Mouse (Mus musculus): ENCODE data around the gene Armh2. TPM values are rescaled to one million over a fixed set of nuclear protein-coding genes. Genes with fewer than 3 reads are reported as not detected.
A peak's percentile ranks its signal among the peaks of the same experiment; 100 is the strongest.
"Not testable (repeated sequence)": the region's sequence is repeated elsewhere in the genome, so short reads cannot be mapped to it uniquely, and the experiment has no call there.

Gene Armh2
- polyA plus RNA-seq, 1 experiment from 2014 or later, result not detected

- Histone ChIP-seq H3K4me3 (replicated peaks) (peak overlapping the region; percentile 82), H3K27ac (no peak overlapping the region), H3K36me3 (peaks cover 9% of the 10 kb centered on the region; the same call in 1 of the 2 replicates), H3K27me3 (replicated peaks) (no peaks in the 10 kb centered on the region), H3K4me1 (replicated peaks) (peaks cover 4% of the 10 kb centered on the region; the same call in 1 of the 2 replicates), H3K9me3 (no peaks in the 10 kb centered on the region), H3K9ac (peak overlapping the region; percentile 74; the same call in 1 of the 2 replicates), H3K4me2 (replicated peaks) (peak overlapping the region; percentile 63)
- ATAC-seq, result no peak
- 53% methylated on average over 5 of the region's 5 CpGs for WGBS
Observed at GRCm38 (mm10) chr13:24760351-24760870, 19.4 kb downstream of the Armh2 start.

GRCm38 (mm10) chr13:24761083-24761402, 20.0 kb downstream of the Armh2 start:
- ATAC-seq, result no peak
- peak overlapping the region; percentile 66 for H3K27ac ChIP-seq
- H3K4me3 ChIP-seq (replicated peaks), result peak overlapping the region; percentile 82
- H3K4me1 ChIP-seq (replicated peaks), result peaks cover 4% of the 10 kb centered on the region; the same call in 1 of the 2 replicates
- 3% methylated on average over 10 of the region's 10 CpGs for WGBS
- no peaks in the 10 kb centered on the region for H3K9me3 ChIP-seq
- peak overlapping the region; percentile 74 for H3K9ac ChIP-seq
- H3K27me3 ChIP-seq (replicated peaks), result no peaks in the 10 kb centered on the region
- peaks cover 7% of the 10 kb centered on the region; the same call in 1 of the 2 replicates for H3K36me3 ChIP-seq
- peak overlapping the region; percentile 63 for H3K4me2 ChIP-seq (replicated peaks)

- H3K4me2 ChIP-seq (replicated peaks), result peak within 1 kb of the TSS; percentile 63
- H3K4me1 ChIP-seq (replicated peaks), result peaks cover 4% of the 10 kb centered on the region; the same call in 1 of the 2 replicates
- peak within 1 kb of the TSS; percentile 91 for H3K27ac ChIP-seq
- ATAC-seq, result peak; percentile 99
- H3K36me3 ChIP-seq, result peaks cover 7% of the 10 kb centered on the region; the same call in 1 of the 2 replicates
- no peaks in the 10 kb centered on the region for H3K27me3 ChIP-seq (replicated peaks)
- WGBS, result under 1% methylated on average over 78 of the region's 79 CpGs
- H3K9me3 ChIP-seq, result no peaks in the 10 kb centered on the region
- H3K9ac ChIP-seq, result peak within 1 kb of the TSS; percentile 74
- peak within 1 kb of the TSS; percentile 82 for H3K4me3 ChIP-seq (replicated peaks)
Observed at GRCm38 (mm10) chr13:24761403-24762227, 20.6 kb downstream of the Armh2 start, which contains the start of gene Gmnn. Gmnn (minus strand) TSS chr13:24761923.

- Histone ChIP-seq H3K27ac (no peak overlapping the region), H3K27me3 (replicated peaks) (no peaks in the 10 kb centered on the region), H3K4me3 (replicated peaks) (peak overlapping the region; percentile 82), H3K36me3 (peaks cover 7% of the 10 kb centered on the region; the same call in 1 of the 2 replicates), H3K9ac (peak overlapping the region; percentile 74), H3K9me3 (no peaks in the 10 kb centered on the region), H3K4me1 (replicated peaks) (peaks cover 4% of the 10 kb centered on the region; the same call in 1 of the 2 replicates), H3K4me2 (replicated peaks) (peak overlapping the region; percentile 63)
- 31% methylated on average over 4 of the region's 4 CpGs for WGBS
- ATAC-seq, result no peak
Observed at GRCm38 (mm10) chr13:24762254-24762653, 21.2 kb downstream of the Armh2 start.

- not testable (repeated sequence) for H3K36me3 ChIP-seq; H3K27me3 ChIP-seq (replicated peaks); H3K9ac ChIP-seq; H3K4me2 ChIP-seq (replicated peaks); H3K9me3 ChIP-seq; H3K4me3 ChIP-seq (replicated peaks); H3K4me1 ChIP-seq (replicated peaks); H3K27ac ChIP-seq; ATAC-seq
- 73% methylated on average over 4 of the region's 4 CpGs for WGBS
Observed at GRCm38 (mm10) chr13:24767809-24768208, 26.8 kb downstream of the Armh2 start.

GRCm38 (mm10) chr13:24771482-24771881, 30.4 kb downstream of the Armh2 start:
- not testable (repeated sequence) for H3K9me3 ChIP-seq, H3K9ac ChIP-seq, ATAC-seq

GRCm38 (mm10) chr13:24776146-24776844, 35.3 kb downstream of the Armh2 start:
- Histone ChIP-seq H3K36me3 (no peaks in the 10 kb centered on the region), H3K9me3 (no peaks in the 10 kb centered on the region), H3K4me2 (replicated peaks) (no peak overlapping the region), H3K27me3 (replicated peaks) (no peaks in the 10 kb centered on the region), H3K9ac (no peak overlapping the region), H3K4me3 (replicated peaks) (no peak overlapping the region), H3K27ac (no peak overlapping the region), H3K4me1 (replicated peaks) (no peaks in the 10 kb centered on the region)
- WGBS, result 45% methylated on average over 7 of the region's 7 CpGs
- ATAC-seq, result no peak

More at GRCm38 (mm10) chr13:24771482-24771881, 30.4 kb downstream of the Armh2 start:
- H3K27me3 ChIP-seq (replicated peaks); H3K36me3 ChIP-seq; H3K4me3 ChIP-seq (replicated peaks); H3K4me1 ChIP-seq (replicated peaks); H3K27ac ChIP-seq; H3K4me2 ChIP-seq (replicated peaks): not testable (repeated sequence)
- WGBS, result 94% methylated on average over 10 of the region's 10 CpGs

- 83% methylated on average over 2 of the region's 2 CpGs for WGBS
- no peak overlapping the region for H3K27ac ChIP-seq
- no peak overlapping the region for H3K9ac ChIP-seq
- H3K4me2 ChIP-seq (replicated peaks), result no peak overlapping the region
- H3K9me3 ChIP-seq, result no peaks in the 10 kb centered on the region
- no peaks in the 10 kb centered on the region for H3K4me1 ChIP-seq (replicated peaks)
- ATAC-seq, result no peak
- no peaks in the 10 kb centered on the region for H3K36me3 ChIP-seq
- no peaks in the 10 kb centered on the region for H3K27me3 ChIP-seq (replicated peaks)
- H3K4me3 ChIP-seq (replicated peaks), result no peak overlapping the region
Observed at GRCm38 (mm10) chr13:24778026-24778425, 37.0 kb downstream of the Armh2 start.

GRCm38 (mm10) chr13:24778706-24779380, 37.8 kb downstream of the Armh2 start:
- Histone ChIP-seq H3K4me3 (replicated peaks) (no peak overlapping the region), H3K27me3 (replicated peaks) (no peaks in the 10 kb centered on the region), H3K9me3 (no peaks in the 10 kb centered on the region), H3K36me3 (no peaks in the 10 kb centered on the region), H3K4me1 (replicated peaks) (no peaks in the 10 kb centered on the region), H3K9ac (no peak overlapping the region), H3K27ac (no peak overlapping the region), H3K4me2 (replicated peaks) (no peak overlapping the region)
- ATAC-seq, result no peak
- 79% methylated on average over 8 of the region's 8 CpGs for WGBS

GRCm38 (mm10) chr13:24781916-24782315, 40.9 kb downstream of the Armh2 start:
- H3K4me2 ChIP-seq (replicated peaks), result no peak overlapping the region
- no peak overlapping the region for H3K9ac ChIP-seq
- ATAC-seq, result no peak
- 62% methylated on average over 5 of the region's 5 CpGs for WGBS
- no peak overlapping the region for H3K27ac ChIP-seq
- H3K4me1 ChIP-seq (replicated peaks), result no peaks in the 10 kb centered on the region
- no peaks in the 10 kb centered on the region for H3K9me3 ChIP-seq
- no peaks in the 10 kb centered on the region for H3K36me3 ChIP-seq
- H3K27me3 ChIP-seq (replicated peaks), result no peaks in the 10 kb centered on the region
- no peak overlapping the region for H3K4me3 ChIP-seq (replicated peaks)

GRCm38 (mm10) chr13:24786014-24786490, 45.0 kb downstream of the Armh2 start:
- ATAC-seq, result no peak

GRCm38 (mm10) chr13:24787477-24787876, 46.4 kb downstream of the Armh2 start:
- no peaks in the 10 kb centered on the region for H3K27me3 ChIP-seq (replicated peaks)
- H3K36me3 ChIP-seq, result no peaks in the 10 kb centered on the region
- H3K4me3 ChIP-seq (replicated peaks), result no peak overlapping the region
- H3K9ac ChIP-seq, result no peak overlapping the region
- H3K4me2 ChIP-seq (replicated peaks), result no peak overlapping the region
- WGBS, result 90% methylated on average over 5 of the region's 5 CpGs
- H3K4me1 ChIP-seq (replicated peaks), result no peaks in the 10 kb centered on the region
- H3K9me3 ChIP-seq, result no peaks in the 10 kb centered on the region
- no peak for ATAC-seq
- H3K27ac ChIP-seq, result no peak overlapping the region

More at GRCm38 (mm10) chr13:24786014-24786490, 45.0 kb downstream of the Armh2 start:
- Histone ChIP-seq H3K4me3 (replicated peaks) (no peak overlapping the region), H3K9me3 (no peaks in the 10 kb centered on the region), H3K4me1 (replicated peaks) (no peaks in the 10 kb centered on the region), H3K27ac (no peak overlapping the region), H3K9ac (no peak overlapping the region), H3K4me2 (replicated peaks) (no peak overlapping the region), H3K27me3 (replicated peaks) (no peaks in the 10 kb centered on the region), H3K36me3 (no peaks in the 10 kb centered on the region)
- 63% methylated on average over 11 of the region's 11 CpGs for WGBS
